Mouse (Mus musculus) midbrain, embryonic 13.5 days (tissue): Measurements from ENCODE around the gene Clec11a. TPM values are rescaled to one million over a fixed set of nuclear protein-coding genes. Genes with fewer than 3 reads are reported as not detected.

ENCODE experiments used
- ATAC-seq: fragments of 200-750 bp; cut with Nextera tagmentation; 2 replicates; pipeline ENCODE4 v1.8.0; 2017; ENCODE audit warnings: mild to moderate bottlenecking, moderate TSS enrichment, moderate library complexity
- H3K27ac ChIP-seq: fragments of 300-500 bp; sonication (generic); 2 replicates; pipeline ENCODE4 v1.5.1; 2015; ENCODE audit warnings: inconsistent platforms, mild to moderate bottlenecking, moderate library complexity
- H3K27me3 ChIP-seq: fragments of 300-500 bp; sonication (generic); 2 replicates; pipeline ENCODE4 v1.6.1; 2015; ENCODE audit warnings: mild to moderate bottlenecking, inconsistent platforms
- H3K36me3 ChIP-seq: fragments of 300-500 bp; sonication (generic); 2 replicates; pipeline ENCODE4 v1.6.1; 2015; ENCODE audit warnings: mild to moderate bottlenecking, inconsistent platforms
- H3K4me1 ChIP-seq: fragments of 300-500 bp; sonication (generic); replicated peaks from 2 replicates; pipeline ENCODE4 v1.6.1; 2015; ENCODE audit warnings: inconsistent platforms
- H3K4me2 ChIP-seq: fragments of 300-500 bp; sonication (generic); replicated peaks from 2 replicates; pipeline ENCODE4 v1.6.1; 2015; ENCODE audit warnings: moderate library complexity, mild to moderate bottlenecking, inconsistent platforms
- H3K4me3 ChIP-seq: fragments of 300-500 bp; sonication (generic); replicated peaks from 2 replicates; pipeline ENCODE4 v1.5.1; 2015; ENCODE audit warnings: mild to moderate bottlenecking, inconsistent platforms
- H3K9ac ChIP-seq: fragments of 300-500 bp; sonication (generic); replicated peaks from 2 replicates; pipeline ENCODE4 v1.6.1; 2015; ENCODE audit warnings: mild to moderate bottlenecking, inconsistent platforms
- H3K9me3 ChIP-seq: fragments of 300-500 bp; sonication (generic); 2 replicates; pipeline ENCODE4 v1.6.1; 2016; ENCODE audit warnings: mild to moderate bottlenecking, inconsistent platforms
- WGBS: fragments of 180-500 bp; shearing (Covaris S2); methylation state at CpG from one replicate; pipeline ENCODE4 v1.1.7; 2015; 5-methylcytosine and 5-hydroxymethylcytosine counted together
- polyA plus RNA-seq: library from polyadenylated mRNA; unstranded; fragments of >200 nt; fragmentation: Nextera tagmentation; extraction: Ambion mirVana; gene quantifications from 2 replicates; pipeline ENCODE4 v1.2.1, GENCODE M21; 2015

The Clec11a gene
- polyA plus RNA-seq = 3.7 and 4.0 TPM in 2 replicates

DNA sequence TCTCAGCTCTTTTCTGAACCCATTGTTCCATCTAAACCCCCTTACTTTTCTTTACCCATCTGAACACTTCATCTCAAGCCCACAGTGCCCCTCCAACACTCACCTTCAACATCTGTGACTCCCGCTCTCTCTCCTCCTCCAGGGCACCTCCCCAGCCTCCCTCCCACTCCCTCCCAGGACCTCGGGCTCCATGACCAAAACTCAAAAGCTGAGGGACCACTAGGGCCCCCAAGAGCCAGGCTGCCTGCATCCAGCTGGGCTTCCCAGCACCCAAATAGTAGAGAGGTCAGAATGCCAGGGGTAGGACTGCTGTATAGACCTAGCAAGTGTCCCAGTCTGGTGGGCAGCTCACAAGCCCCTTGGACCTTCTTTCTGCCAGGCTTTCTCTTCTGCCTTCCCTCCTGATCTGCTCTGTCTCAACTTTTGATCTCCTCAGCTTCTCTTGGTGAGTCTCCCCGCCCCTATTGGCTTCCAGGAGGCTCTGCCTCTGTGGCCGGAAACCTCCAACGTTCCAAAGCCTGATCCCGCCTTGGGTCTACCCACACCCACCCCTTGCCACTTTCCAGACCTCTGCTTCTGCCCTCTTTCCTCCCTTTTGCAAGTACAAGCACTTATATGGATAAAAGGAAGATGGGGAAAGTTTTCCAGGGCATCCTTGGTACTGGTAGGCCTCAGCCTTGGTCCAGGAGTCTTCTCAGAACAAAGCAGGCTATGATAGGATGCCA lies at the start of gene Clec11a:
Gene Clec11a, minus strand, starts transcription at position 387 of the 725 bp plus-strand sequence.
- WGBS = 47% methylated on average over 6 of the region's 6 CpGs
- H3K4me2 ChIP-seq = peak within 1 kb of the TSS; percentile 75
- no peak within 1 kb of the TSS; the same call in 1 of the 2 replicates for H3K9ac ChIP-seq
- ATAC-seq = no peak
- H3K4me3 ChIP-seq = peak within 1 kb of the TSS; percentile 74
- H3K27me3 ChIP-seq = peaks cover 12% of the 10 kb centered on the region; the same call in 1 of the 2 replicates
- H3K36me3 ChIP-seq = no peaks in the 10 kb centered on the region
- H3K4me1 ChIP-seq = peaks cover 38% of the 10 kb centered on the region
- H3K27ac ChIP-seq = peak within 1 kb of the TSS; percentile 97
- H3K9me3 ChIP-seq = no peaks in the 10 kb centered on the region

GRCm38 (mm10) chr7:44355411-44355810 lies 48.7 kb upstream of the Clec11a start:
- peaks cover 85% of the 10 kb centered on the region for H3K4me1 ChIP-seq

DNA sequence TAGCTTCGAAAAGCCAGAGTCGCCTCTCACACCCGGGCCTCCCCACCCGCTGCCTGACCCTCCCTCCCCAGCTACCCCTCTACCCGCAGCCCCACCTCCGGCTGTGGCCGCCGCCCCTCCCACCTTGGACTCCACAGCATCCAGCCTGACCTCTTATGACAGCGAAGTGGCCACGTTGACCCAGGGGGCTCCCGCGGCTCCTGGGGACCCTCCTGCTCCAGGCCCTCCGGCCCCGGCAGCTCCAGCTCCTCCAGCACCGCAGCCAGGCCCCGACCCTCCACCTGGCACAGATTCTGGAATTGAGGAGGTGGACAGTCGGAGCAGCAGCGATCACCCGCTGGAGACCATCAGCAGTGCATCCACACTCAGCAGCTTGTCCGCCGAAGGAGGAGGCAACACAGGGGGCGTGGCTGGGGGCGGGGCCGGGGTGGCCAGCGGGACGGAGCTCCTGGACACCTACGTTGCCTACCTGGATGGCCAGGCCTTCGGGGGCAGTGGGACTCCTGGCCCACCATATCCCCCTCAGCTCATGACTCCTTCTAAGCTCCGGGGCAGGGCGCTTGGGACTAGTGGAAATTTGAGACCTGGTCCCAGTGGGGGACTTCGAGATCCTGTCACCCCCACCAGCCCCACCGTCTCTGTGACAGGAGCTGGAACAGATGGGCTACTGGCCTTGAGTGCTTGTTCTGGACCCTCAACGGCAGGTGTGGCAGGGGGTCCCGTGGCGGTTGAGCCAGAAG lies 47.1 kb upstream of the Clec11a start:
- Histone ChIP-seq H3K27me3 (peaks cover 86% of the 10 kb centered on the region), H3K27ac (no peak overlapping the region), H3K4me3 (peak overlapping the region; percentile 16; the same call in 1 of the 2 replicates), H3K36me3 (peaks cover 31% of the 10 kb centered on the region), H3K4me1 (peaks cover 77% of the 10 kb centered on the region), H3K4me2 (0 out of 2 replicates have a peak overlapping the region, but pooled peaks have one; percentile 25), H3K9ac (peak overlapping the region; percentile 53), H3K9me3 (no peaks in the 10 kb centered on the region)
- ATAC-seq = no peak
- 2% methylated on average over 35 of the region's 35 CpGs for WGBS

More at GRCm38 (mm10) chr7:44355411-44355810, 48.7 kb upstream of the Clec11a start:
- Histone ChIP-seq H3K27ac (no peak overlapping the region), H3K9ac (no peak overlapping the region), H3K4me3 (no peak overlapping the region), H3K9me3 (no peaks in the 10 kb centered on the region), H3K36me3 (peaks cover 27% of the 10 kb centered on the region), H3K4me2 (no peak overlapping the region), H3K27me3 (peaks cover 71% of the 10 kb centered on the region)
- WGBS = 54% methylated on average over 6 of the region's 6 CpGs
- ATAC-seq = no peak

DNA sequence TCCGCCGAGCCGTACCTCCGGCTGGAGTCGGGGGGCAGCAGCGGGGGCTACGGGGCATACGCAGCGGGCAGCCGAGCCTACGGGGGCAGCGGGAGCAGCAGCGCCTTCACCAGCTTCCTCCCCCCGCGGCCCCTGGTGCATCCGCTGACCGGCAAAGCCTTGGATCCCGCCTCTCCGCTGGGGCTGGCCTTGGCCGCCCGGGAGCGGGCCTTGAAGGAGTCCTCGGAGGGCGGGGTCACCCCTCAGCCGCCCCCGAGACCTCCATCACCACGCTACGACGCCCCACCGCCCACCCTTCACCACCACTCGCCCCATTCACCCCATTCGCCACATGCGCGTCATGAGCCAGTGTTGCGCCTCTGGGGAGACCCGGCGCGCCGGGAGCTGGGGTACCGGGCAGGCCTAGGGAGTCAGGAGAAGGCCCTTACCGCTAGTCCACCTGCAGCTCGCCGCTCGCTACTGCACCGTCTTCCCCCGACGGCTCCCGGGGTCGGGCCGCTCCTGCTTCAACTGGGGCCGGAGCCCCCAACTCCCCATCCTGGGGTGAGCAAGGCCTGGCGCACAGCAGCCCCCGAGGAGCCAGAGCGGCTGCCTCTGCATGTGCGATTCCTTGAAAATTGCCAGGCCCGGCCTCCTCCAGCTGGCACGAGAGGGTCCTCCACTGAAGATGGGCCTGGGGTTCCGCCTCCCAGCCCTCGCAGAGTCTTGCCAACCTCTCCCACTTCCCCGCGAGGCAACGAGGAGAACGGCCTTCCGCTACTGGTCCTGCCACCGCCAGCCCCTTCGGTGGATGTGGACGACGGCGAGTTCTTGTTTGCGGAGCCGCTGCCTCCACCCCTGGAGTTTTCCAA lies 46.3 kb upstream of the Clec11a start:
- Histone ChIP-seq H3K9ac (peak overlapping the region; percentile 53), H3K27me3 (peaks cover 90% of the 10 kb centered on the region), H3K4me3 (peak overlapping the region; percentile 22), H3K4me2 (peak overlapping the region; percentile 25), H3K27ac (no peak overlapping the region), H3K9me3 (no peaks in the 10 kb centered on the region), H3K36me3 (peaks cover 38% of the 10 kb centered on the region), H3K4me1 (peaks cover 72% of the 10 kb centered on the region)
- 2% methylated on average over 71 of the region's 71 CpGs for WGBS
- no peak for ATAC-seq

DNA sequence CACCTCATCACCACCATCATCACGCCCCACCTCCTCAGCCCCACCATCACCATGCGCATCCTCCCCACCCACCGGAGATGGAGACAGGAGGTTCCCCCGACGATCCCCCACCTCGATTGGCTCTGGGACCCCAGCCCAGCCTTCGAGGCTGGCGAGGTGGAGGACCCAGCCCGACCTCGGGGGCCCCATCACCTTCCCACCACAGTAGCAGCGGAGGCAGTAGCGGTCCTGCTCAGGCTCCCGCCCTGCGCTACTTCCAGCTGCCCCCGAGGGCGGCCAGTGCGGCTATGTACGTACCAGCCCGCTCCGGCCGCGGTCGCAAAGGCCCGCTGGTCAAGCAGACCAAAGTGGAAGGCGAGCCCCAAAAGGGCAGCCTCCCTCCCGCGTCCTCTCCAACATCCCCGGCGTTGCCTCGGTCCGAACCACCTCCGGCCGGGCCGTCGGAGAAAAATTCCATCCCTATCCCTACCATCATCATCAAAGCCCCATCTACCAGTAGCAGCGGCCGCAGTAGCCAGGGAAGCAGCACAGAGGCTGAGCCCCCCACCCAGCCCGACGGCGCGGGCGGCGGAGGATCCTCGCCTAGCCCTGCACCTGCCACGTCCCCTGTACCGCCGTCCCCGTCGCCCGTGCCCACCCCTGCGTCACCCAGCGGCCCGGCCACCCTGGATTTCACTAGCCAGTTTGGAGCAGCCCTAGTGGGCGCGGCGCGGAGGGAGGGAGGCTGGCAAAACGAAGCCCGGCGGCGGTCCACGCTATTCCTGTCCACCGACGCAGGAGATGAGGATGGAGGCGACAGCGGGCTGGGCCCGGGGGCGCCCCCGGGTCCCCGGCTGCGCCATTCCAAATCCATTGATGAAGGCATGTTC lies 45.4 kb upstream of the Clec11a start:
- peak overlapping the region; percentile 25 for H3K4me2 ChIP-seq
- H3K9ac ChIP-seq = peak overlapping the region; percentile 53
- peaks cover 84% of the 10 kb centered on the region for H3K27me3 ChIP-seq
- WGBS = 4% methylated on average over 71 of the region's 71 CpGs
- ATAC-seq = peak; percentile 28
- H3K9me3 ChIP-seq = no peaks in the 10 kb centered on the region
- H3K36me3 ChIP-seq = peaks cover 42% of the 10 kb centered on the region
- H3K4me3 ChIP-seq = peak overlapping the region; percentile 22
- no peak overlapping the region for H3K27ac ChIP-seq
- H3K4me1 ChIP-seq = peaks cover 64% of the 10 kb centered on the region

- H3K9ac ChIP-seq = peak overlapping the region; percentile 28; the same call in 1 of the 2 replicates
- H3K27me3 ChIP-seq = peaks cover 74% of the 10 kb centered on the region
- ATAC-seq = peak; percentile 41
- H3K4me1 ChIP-seq = peaks cover 54% of the 10 kb centered on the region
- H3K9me3 ChIP-seq = no peaks in the 10 kb centered on the region
- H3K27ac ChIP-seq = peak overlapping the region; percentile 10; the same call in 1 of the 2 replicates
- peak overlapping the region; percentile 16; the same call in 1 of the 2 replicates for H3K4me3 ChIP-seq
- peak overlapping the region; percentile 48 for H3K4me2 ChIP-seq
- H3K36me3 ChIP-seq = peaks cover 46% of the 10 kb centered on the region
- 2% methylated on average over 25 of the region's 25 CpGs for WGBS
Observed at GRCm38 (mm10) chr7:44350957-44351711, 44.4 kb upstream of the Clec11a start.

DNA sequence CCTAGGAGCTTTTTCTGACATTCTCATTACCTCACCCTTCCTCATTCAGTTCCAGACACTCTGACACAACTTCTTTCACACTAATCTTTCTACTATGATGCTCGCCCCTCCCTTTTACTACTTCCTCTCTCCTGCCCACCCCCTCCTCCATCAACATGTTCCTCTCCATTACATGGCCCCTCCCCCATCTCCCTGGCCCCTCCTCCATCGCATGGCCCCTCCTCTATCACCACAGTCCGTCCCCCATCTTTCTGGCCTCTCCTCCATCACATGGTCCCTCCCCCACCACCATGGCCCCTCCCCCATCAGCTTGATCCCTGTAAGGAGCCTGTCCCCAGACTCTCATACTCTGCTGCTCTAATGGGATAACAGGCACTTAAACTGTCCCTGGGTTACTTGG lies 42.3 kb upstream of the Clec11a start:
- WGBS = 31% methylated on average over 3 of the region's 3 CpGs
- Histone ChIP-seq H3K36me3 (peaks cover 55% of the 10 kb centered on the region), H3K27ac (no peak overlapping the region), H3K4me2 (no peak overlapping the region), H3K9ac (no peak overlapping the region), H3K9me3 (no peaks in the 10 kb centered on the region), H3K27me3 (peaks cover 53% of the 10 kb centered on the region), H3K4me1 (peaks cover 37% of the 10 kb centered on the region), H3K4me3 (no peak overlapping the region)
- no peak for ATAC-seq

- Histone ChIP-seq H3K4me1 (no peaks in the 10 kb centered on the region), H3K27me3 (peaks cover 17% of the 10 kb centered on the region), H3K9ac (no peak overlapping the region), H3K4me3 (no peak overlapping the region), H3K36me3 (peaks cover 67% of the 10 kb centered on the region), H3K27ac (no peak overlapping the region), H3K9me3 (no peaks in the 10 kb centered on the region), H3K4me2 (no peak overlapping the region)
- no peak for ATAC-seq
- 82% methylated on average over 12 of the region's 12 CpGs for WGBS
Observed at GRCm38 (mm10) chr7:44344622-44345021, 37.9 kb upstream of the Clec11a start.

DNA sequence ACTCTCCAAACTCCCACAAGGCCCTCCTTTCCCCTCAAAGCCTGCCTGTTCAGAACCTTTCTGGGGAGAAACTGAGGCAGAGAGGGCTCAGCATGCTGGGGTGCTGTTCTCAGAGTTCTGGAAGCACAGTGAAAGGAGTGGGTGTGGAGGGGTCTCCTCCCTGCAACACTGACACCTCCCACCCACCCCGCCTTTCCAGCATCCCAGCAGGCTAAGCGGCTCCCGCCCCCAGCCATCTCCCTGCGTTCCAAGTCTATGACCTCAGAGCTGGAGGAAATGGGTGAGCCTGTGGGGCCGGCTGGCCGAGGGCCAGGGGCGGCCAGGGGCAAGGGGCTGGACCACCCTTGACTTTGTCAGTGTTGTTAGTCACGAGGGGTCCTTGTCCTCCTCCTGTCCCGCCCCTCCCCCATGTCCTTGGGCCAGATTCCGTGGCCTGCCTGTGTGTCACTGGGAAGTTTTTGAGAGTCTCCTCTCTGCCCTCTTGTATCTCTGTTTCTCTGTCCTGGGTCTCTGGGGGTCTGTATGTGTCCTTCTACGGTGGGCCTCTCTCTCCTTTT lies 36.8 kb upstream of the Clec11a start:
- Histone ChIP-seq H3K36me3 (peaks cover 61% of the 10 kb centered on the region), H3K4me3 (no peak overlapping the region), H3K4me1 (no peaks in the 10 kb centered on the region), H3K27me3 (peaks cover 13% of the 10 kb centered on the region), H3K4me2 (no peak overlapping the region), H3K9me3 (no peaks in the 10 kb centered on the region), H3K9ac (no peak overlapping the region), H3K27ac (no peak overlapping the region)
- ATAC-seq = no peak
- WGBS = 34% methylated on average over 11 of the region's 11 CpGs

DNA sequence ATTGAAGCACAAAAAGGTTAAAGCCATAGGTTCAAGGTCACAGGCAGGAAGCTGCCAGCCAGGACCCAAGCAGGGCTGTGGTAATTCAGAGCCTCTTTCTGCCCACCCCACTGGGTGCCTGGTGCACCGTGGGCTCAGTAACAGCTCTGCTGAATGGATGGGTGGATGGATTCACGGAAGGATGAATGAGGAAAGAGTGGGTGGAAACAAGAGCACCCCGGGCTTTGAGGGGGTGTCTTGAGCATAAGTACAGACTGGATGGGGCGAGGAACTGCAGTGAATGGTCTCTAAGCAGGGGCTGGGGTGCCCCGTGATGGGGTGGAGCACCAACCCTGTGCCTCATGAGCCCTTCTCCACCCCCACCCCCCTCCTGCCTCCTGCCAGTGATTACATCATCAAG lies 35.0 kb upstream of the Clec11a start:
- no peak overlapping the region for H3K9ac ChIP-seq
- peaks cover 25% of the 10 kb centered on the region for H3K27me3 ChIP-seq
- H3K4me1 ChIP-seq = peaks cover 17% of the 10 kb centered on the region
- no peak overlapping the region for H3K4me3 ChIP-seq
- ATAC-seq = no peak
- 80% methylated on average over 5 of the region's 5 CpGs for WGBS
- H3K4me2 ChIP-seq = no peak overlapping the region
- no peaks in the 10 kb centered on the region for H3K9me3 ChIP-seq
- H3K27ac ChIP-seq = no peak overlapping the region
- peaks cover 45% of the 10 kb centered on the region for H3K36me3 ChIP-seq
